Mouse (Mus musculus) lung, embryonic 15.5 days (tissue): ENCODE data around the gene Syt3. TPM values are rescaled to one million over a fixed set of nuclear protein-coding genes. Genes with fewer than 3 reads are reported as not detected.

Experiments used
- ATAC-seq: fragments of 200-750 bp; cut with Nextera tagmentation; 2 replicates; pipeline ENCODE4 v1.8.0; 2017; ENCODE audit warnings: moderate number of reproducible peaks, borderline replicate concordance; ENCODE audit not compliant: low FRiP score, low TSS enrichment; ENCODE audit errors: extremely low read depth
- H3K27ac ChIP-seq: fragments of 300-500 bp; sonication (generic); 2 replicates; pipeline ENCODE4 v1.5.1; 2015; ENCODE audit warnings: moderate library complexity, mild to moderate bottlenecking, inconsistent platforms
- H3K27me3 ChIP-seq: fragments of 300-500 bp; sonication (generic); 2 replicates; pipeline ENCODE4 v1.6.1; 2015; ENCODE audit warnings: inconsistent platforms
- H3K36me3 ChIP-seq: fragments of 300-500 bp; sonication (generic); 2 replicates; pipeline ENCODE4 v1.6.1; 2015; ENCODE audit warnings: inconsistent platforms
- H3K4me1 ChIP-seq: fragments of 300-500 bp; sonication (generic); 2 replicates; pipeline ENCODE4 v1.6.1; 2015; ENCODE audit warnings: inconsistent platforms
- H3K4me2 ChIP-seq: fragments of 300-500 bp; sonication (generic); 2 replicates; pipeline ENCODE4 v1.6.1; 2015; ENCODE audit warnings: inconsistent platforms, mild to moderate bottlenecking, moderate library complexity
- H3K4me3 ChIP-seq: fragments of 300-500 bp; sonication (generic); 2 replicates; pipeline ENCODE4 v1.5.1; 2015; ENCODE audit warnings: mild to moderate bottlenecking, inconsistent platforms
- H3K9ac ChIP-seq: fragments of 300-500 bp; sonication (generic); 2 replicates; pipeline ENCODE4 v1.6.1; 2015; ENCODE audit warnings: inconsistent platforms
- H3K9me3 ChIP-seq: fragments of 300-500 bp; sonication (generic); 2 replicates; pipeline ENCODE4 v1.6.1; 2016; ENCODE audit warnings: inconsistent platforms
- WGBS: fragments of 180-500 bp; shearing (Covaris S2); methylation state at CpG from one replicate; pipeline ENCODE4 v1.1.7; 2015; 5-methylcytosine and 5-hydroxymethylcytosine counted together
- polyA plus RNA-seq: library from polyadenylated mRNA; unstranded; fragments of >200 nt; fragmentation: Nextera tagmentation; extraction: Ambion mirVana; gene quantifications from 2 replicates; pipeline ENCODE4 v1.2.1, GENCODE M21; 2015

Gene Syt3
- polyA plus RNA-seq, 1 experiment from 2014 or later, result 2.3 TPM

GRCm38 (mm10) chr7:44428171-44428950 is 44.5 kb downstream of the Syt3 start:
- H3K4me3 ChIP-seq, result peak overlapping the region; percentile 49
- H3K4me1 ChIP-seq, result peaks cover 7% of the 10 kb centered on the region; the same call in 1 of the 2 replicates
- H3K4me2 ChIP-seq, result peak overlapping the region; percentile 80
- H3K9ac ChIP-seq, result no peak overlapping the region
- WGBS, result 1% methylated on average over 16 of the region's 38 CpGs
- no peaks in the 10 kb centered on the region for H3K9me3 ChIP-seq
- H3K27me3 ChIP-seq, result peaks cover 58% of the 10 kb centered on the region
- H3K36me3 ChIP-seq, result no peaks in the 10 kb centered on the region
- H3K27ac ChIP-seq, result no peak overlapping the region
- no peak for ATAC-seq

GRCm38 (mm10) chr7:44428968-44429521 is 45.1 kb downstream of the Syt3 start, which contains the start of gene Lrrc4b:
Lrrc4b (plus strand) TSS chr7:44429018.
- peak; percentile 25; the same call in 1 of the 2 replicates for ATAC-seq
- Histone ChIP-seq H3K27ac (no peak within 1 kb of the TSS), H3K4me2 (peak within 1 kb of the TSS; percentile 80), H3K4me3 (peak within 1 kb of the TSS; percentile 49), H3K9ac (0 out of 2 replicates have a peak within 1 kb of the TSS, but pooled peaks have one; percentile 13), H3K27me3 (peaks cover 62% of the 10 kb centered on the region), H3K36me3 (no peaks in the 10 kb centered on the region), H3K9me3 (no peaks in the 10 kb centered on the region), H3K4me1 (peaks cover 7% of the 10 kb centered on the region; the same call in 1 of the 2 replicates)
- WGBS, result under 1% methylated on average over 34 of the region's 69 CpGs

- Histone ChIP-seq H3K4me2 (peak overlapping the region; percentile 80), H3K4me1 (peaks cover 7% of the 10 kb centered on the region; the same call in 1 of the 2 replicates), H3K27ac (no peak overlapping the region), H3K4me3 (peak overlapping the region; percentile 49), H3K36me3 (no peaks in the 10 kb centered on the region), H3K27me3 (peaks cover 69% of the 10 kb centered on the region), H3K9me3 (no peaks in the 10 kb centered on the region), H3K9ac (no peak overlapping the region)
- ATAC-seq, result no peak
- WGBS, result 5% methylated on average over 31 of the region's 32 CpGs
These were observed 45.9 kb downstream of the Syt3 start for GRCm38 (mm10) chr7:44429534-44430488.

DNA sequence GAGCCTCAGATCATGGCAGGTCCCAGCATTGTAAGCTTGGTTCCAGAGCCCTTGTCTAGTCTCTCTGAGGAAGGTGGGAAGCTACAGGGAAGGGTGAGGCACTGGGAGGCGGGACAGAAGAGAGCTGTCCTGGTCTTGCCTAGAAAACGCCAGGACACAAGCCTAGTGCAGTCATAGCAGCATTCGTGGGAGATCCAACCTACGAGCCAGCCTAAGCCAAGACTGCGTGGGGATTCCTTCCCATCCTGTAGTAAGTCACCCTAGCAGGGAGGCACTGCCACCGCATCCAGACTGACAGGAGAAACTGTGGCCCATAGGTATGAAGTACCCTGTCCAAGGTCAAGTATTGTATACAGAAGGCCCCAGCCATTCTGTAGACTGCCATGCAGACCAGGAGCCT is 48.6 kb downstream of the Syt3 start:
- 66% methylated on average over 6 of the region's 6 CpGs for WGBS
- H3K4me1 ChIP-seq, result peaks cover 7% of the 10 kb centered on the region; the same call in 1 of the 2 replicates
- H3K27me3 ChIP-seq, result peaks cover 57% of the 10 kb centered on the region
- H3K4me3 ChIP-seq, result no peak overlapping the region
- H3K9me3 ChIP-seq, result no peaks in the 10 kb centered on the region
- H3K36me3 ChIP-seq, result no peaks in the 10 kb centered on the region
- no peak for ATAC-seq
- H3K9ac ChIP-seq, result no peak overlapping the region
- H3K4me2 ChIP-seq, result no peak overlapping the region
- H3K27ac ChIP-seq, result no peak overlapping the region

- H3K27ac ChIP-seq, result no peak overlapping the region
- no peak overlapping the region for H3K4me3 ChIP-seq
- no peaks in the 10 kb centered on the region for H3K9me3 ChIP-seq
- peak; percentile 52; the same call in 1 of the 2 replicates for ATAC-seq
- no peak overlapping the region for H3K9ac ChIP-seq
- H3K4me2 ChIP-seq, result no peak overlapping the region
- H3K36me3 ChIP-seq, result no peaks in the 10 kb centered on the region
- peaks cover 56% of the 10 kb centered on the region for H3K27me3 ChIP-seq
- 3% methylated on average over 7 of the region's 7 CpGs for WGBS
- H3K4me1 ChIP-seq, result peaks cover 7% of the 10 kb centered on the region; the same call in 1 of the 2 replicates
These were observed 49.5 kb downstream of the Syt3 start for GRCm38 (mm10) chr7:44433371-44433770.

DNA sequence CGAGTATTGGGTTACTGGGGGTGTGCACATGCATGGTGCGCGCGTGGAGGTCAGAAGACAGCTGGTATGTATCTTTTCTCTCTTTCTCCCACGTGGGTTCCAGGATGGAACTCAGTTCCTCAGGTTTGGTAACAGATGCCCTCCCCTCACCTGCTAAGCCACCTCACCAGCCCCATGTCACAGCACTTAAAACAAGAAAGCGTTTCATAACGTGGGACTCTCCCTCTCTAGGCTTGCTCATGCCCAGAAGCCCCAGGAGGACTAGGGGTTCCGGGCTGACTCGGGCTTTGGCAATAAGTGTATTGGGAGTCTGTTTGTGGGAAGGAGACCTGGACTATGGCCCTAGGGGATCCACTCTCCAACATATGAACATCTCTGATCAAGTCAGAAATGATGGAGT is 50.2 kb downstream of the Syt3 start:
- no peak overlapping the region for H3K9ac ChIP-seq
- peaks cover 5% of the 10 kb centered on the region; the same call in 1 of the 2 replicates for H3K4me1 ChIP-seq
- H3K4me2 ChIP-seq, result no peak overlapping the region
- 65% methylated on average over 9 of the region's 9 CpGs for WGBS
- no peak overlapping the region for H3K27ac ChIP-seq
- no peaks in the 10 kb centered on the region for H3K36me3 ChIP-seq
- no peaks in the 10 kb centered on the region for H3K9me3 ChIP-seq
- no peak for ATAC-seq
- peaks cover 53% of the 10 kb centered on the region for H3K27me3 ChIP-seq
- no peak overlapping the region for H3K4me3 ChIP-seq

GRCm38 (mm10) chr7:44435796-44436195 is 51.9 kb downstream of the Syt3 start:
- H3K4me2 ChIP-seq, result no peak overlapping the region
- no peak overlapping the region for H3K4me3 ChIP-seq
- peaks cover 53% of the 10 kb centered on the region for H3K27me3 ChIP-seq
- WGBS, result 59% methylated on average over 5 of the region's 5 CpGs
- no peak for ATAC-seq
- H3K9me3 ChIP-seq, result no peaks in the 10 kb centered on the region
- H3K9ac ChIP-seq, result no peak overlapping the region
- no peak overlapping the region for H3K27ac ChIP-seq
- no peaks in the 10 kb centered on the region for H3K36me3 ChIP-seq
- H3K4me1 ChIP-seq, result no peaks in the 10 kb centered on the region

DNA sequence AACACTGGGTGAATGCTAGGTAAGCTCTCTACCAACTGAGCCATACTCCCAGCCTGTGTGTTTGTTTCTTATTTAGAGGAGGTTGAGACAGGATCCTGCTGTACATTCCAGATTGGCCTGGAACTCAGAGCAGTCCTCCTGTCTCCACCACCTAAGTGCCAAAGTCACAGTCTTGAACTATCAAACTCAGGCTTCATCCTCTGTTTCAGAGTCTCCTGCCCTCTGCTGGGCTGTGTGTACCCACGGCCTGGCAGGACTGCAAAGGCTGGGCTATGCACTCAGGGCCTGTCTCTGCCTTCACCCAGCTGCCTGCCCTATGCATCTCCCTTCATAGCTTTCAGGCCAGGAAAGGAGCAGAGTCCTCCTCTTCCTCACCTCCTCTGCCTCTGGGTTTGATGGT is 52.4 kb downstream of the Syt3 start:
- Histone ChIP-seq H3K27ac (no peak overlapping the region), H3K4me2 (no peak overlapping the region), H3K9me3 (no peaks in the 10 kb centered on the region), H3K4me1 (no peaks in the 10 kb centered on the region), H3K9ac (no peak overlapping the region), H3K36me3 (no peaks in the 10 kb centered on the region), H3K27me3 (peaks cover 53% of the 10 kb centered on the region), H3K4me3 (no peak overlapping the region)
- 11% methylated on average over 1 of the region's 1 CpGs for WGBS
- ATAC-seq, result no peak

GRCm38 (mm10) chr7:44437188-44437587 is 53.3 kb downstream of the Syt3 start:
- peaks cover 53% of the 10 kb centered on the region for H3K27me3 ChIP-seq
- ATAC-seq, result no peak
- WGBS, result 60% methylated on average over 1 of the region's 1 CpGs

GRCm38 (mm10) chr7:44437933-44438332 is 54.0 kb downstream of the Syt3 start:
- Histone ChIP-seq H3K9me3 (no peaks in the 10 kb centered on the region), H3K27me3 (peaks cover 60% of the 10 kb centered on the region), H3K27ac (no peak overlapping the region), H3K9ac (no peak overlapping the region), H3K36me3 (no peaks in the 10 kb centered on the region), H3K4me3 (no peak overlapping the region), H3K4me2 (no peak overlapping the region), H3K4me1 (peaks cover 7% of the 10 kb centered on the region; the same call in 1 of the 2 replicates)
- no peak for ATAC-seq
- WGBS, result 58% methylated on average over 8 of the region's 8 CpGs

More at GRCm38 (mm10) chr7:44437188-44437587, 53.3 kb downstream of the Syt3 start:
- H3K9ac ChIP-seq, result no peak overlapping the region
- no peak overlapping the region for H3K27ac ChIP-seq
- no peak overlapping the region for H3K4me2 ChIP-seq
- H3K4me1 ChIP-seq, result peaks cover 6% of the 10 kb centered on the region; the same call in 1 of the 2 replicates
- H3K36me3 ChIP-seq, result no peaks in the 10 kb centered on the region
- H3K4me3 ChIP-seq, result no peak overlapping the region
- H3K9me3 ChIP-seq, result no peaks in the 10 kb centered on the region

DNA sequence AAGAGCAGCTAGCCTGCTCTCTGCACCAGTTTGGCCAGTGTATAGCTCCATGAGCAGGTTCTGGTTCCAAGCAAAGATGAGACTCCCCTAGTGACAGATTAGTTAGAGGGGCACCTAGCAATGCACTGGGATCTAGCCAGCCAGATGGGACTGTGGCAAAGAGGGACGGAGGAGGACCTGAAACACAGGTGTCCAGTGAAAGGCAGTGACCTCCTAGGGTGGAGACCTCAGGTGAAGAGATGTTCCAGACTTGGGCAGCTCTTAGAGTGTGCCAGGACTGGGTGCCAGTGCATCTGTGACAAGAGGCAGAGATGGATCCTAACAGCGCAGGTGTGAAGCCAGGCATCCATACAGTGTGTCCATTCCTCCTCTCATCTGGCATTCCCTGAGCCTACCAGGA is 55.8 kb downstream of the Syt3 start:
- no peak overlapping the region for H3K4me2 ChIP-seq
- H3K4me3 ChIP-seq, result no peak overlapping the region
- ATAC-seq, result no peak
- no peak overlapping the region for H3K9ac ChIP-seq
- H3K9me3 ChIP-seq, result no peaks in the 10 kb centered on the region
- peaks cover 7% of the 10 kb centered on the region; the same call in 1 of the 2 replicates for H3K4me1 ChIP-seq
- WGBS, result 85% methylated on average over 2 of the region's 2 CpGs
- H3K27me3 ChIP-seq, result peaks cover 68% of the 10 kb centered on the region
- H3K27ac ChIP-seq, result no peak overlapping the region
- no peaks in the 10 kb centered on the region for H3K36me3 ChIP-seq
